Mouse (Mus musculus) stomach, embryonic 16.5 days (tissue): Measurements from ENCODE around the gene Csnk1g1. TPM values are rescaled to one million over a fixed set of nuclear protein-coding genes. Genes with fewer than 3 reads are reported as not detected.

ENCODE experiments used
- ATAC-seq: fragments of 200-750 bp; cut with Nextera tagmentation; 2 replicates; pipeline ENCODE4 v1.8.0; 2017; ENCODE audit warnings: moderate number of reproducible peaks, moderate TSS enrichment; ENCODE audit not compliant: insufficient read depth, low FRiP score
- H3K27ac ChIP-seq: fragments of 300-500 bp; sonication (generic); 2 replicates; pipeline ENCODE4 v1.5.1; 2014; ENCODE audit warnings: low read length
- H3K27me3 ChIP-seq: fragments of 300-500 bp; sonication (generic); 2 replicates; pipeline ENCODE4 v1.6.1; 2014; ENCODE audit warnings: low read length, control low read depth, mixed read lengths; ENCODE audit not compliant: control insufficient read depth, insufficient read depth
- H3K36me3 ChIP-seq: fragments of 300-500 bp; sonication (generic); 2 replicates; pipeline ENCODE4 v1.6.1; 2014; ENCODE audit warnings: low read length; ENCODE audit not compliant: control insufficient read depth, insufficient read depth
- H3K4me1 ChIP-seq: fragments of 300-500 bp; sonication (generic); 2 replicates; pipeline ENCODE4 v1.6.1; 2014; ENCODE audit warnings: low read length, control low read depth, mixed read lengths; ENCODE audit not compliant: control insufficient read depth, insufficient read depth
- H3K4me2 ChIP-seq: fragments of 300-500 bp; sonication (generic); 2 replicates; pipeline ENCODE4 v1.6.1; 2014; ENCODE audit warnings: low read depth, low read length, mixed read lengths
- H3K4me3 ChIP-seq: fragments of 300-500 bp; sonication (generic); replicated peaks from 2 replicates; pipeline ENCODE4 v1.5.1; 2014; ENCODE audit warnings: mild to moderate bottlenecking, low read length
- H3K9ac ChIP-seq: fragments of 300-500 bp; sonication (generic); 2 replicates; pipeline ENCODE4 v1.6.1; 2014; ENCODE audit warnings: low read length
- H3K9me3 ChIP-seq: fragments of 300-500 bp; sonication (generic); replicated peaks from 2 replicates; pipeline ENCODE4 v1.6.1; 2016; ENCODE audit warnings: low read length, control low read depth; ENCODE audit not compliant: control insufficient read depth
- WGBS: fragments of 180-500 bp; shearing (Covaris S2); extraction: QIAGEN DNeasy Blood & Tissue Kit; methylation state at CpG from one replicate; pipeline ENCODE4 v1.1.7; 2014; 5-methylcytosine and 5-hydroxymethylcytosine counted together
- polyA plus RNA-seq: library from polyadenylated mRNA; unstranded; fragments of >200 nt; fragmentation: Nextera tagmentation; extraction: Ambion mirVana; gene quantifications from 2 replicates; pipeline ENCODE4 v1.2.1, GENCODE M21; 2015

The Csnk1g1 gene
- polyA plus RNA-seq, 1 experiment from 2014 or later = 13.1 TPM

GRCm38 (mm10) chr9:65973206-65973605 is 64.5 kb downstream of the Csnk1g1 start:
- Histone ChIP-seq H3K36me3 (no peaks in the 10 kb centered on the region), H3K4me1 (no peaks in the 10 kb centered on the region), H3K27me3 (no peaks in the 10 kb centered on the region), H3K4me2 (no peak overlapping the region), H3K27ac (no peak overlapping the region), H3K4me3 (no peak overlapping the region), H3K9ac (no peak overlapping the region), H3K9me3 (no peaks in the 10 kb centered on the region)
- ATAC-seq = no peak
- WGBS = 46% methylated on average over 2 of the region's 2 CpGs

- H3K4me3 ChIP-seq = no peak overlapping the region
- no peaks in the 10 kb centered on the region for H3K9me3 ChIP-seq
- no peaks in the 10 kb centered on the region for H3K4me1 ChIP-seq
- H3K27me3 ChIP-seq = no peaks in the 10 kb centered on the region
- no peak overlapping the region for H3K27ac ChIP-seq
- no peak for ATAC-seq
- H3K4me2 ChIP-seq = no peak overlapping the region
- H3K9ac ChIP-seq = no peak overlapping the region
- H3K36me3 ChIP-seq = no peaks in the 10 kb centered on the region
These were observed 67.2 kb downstream of the Csnk1g1 start for GRCm38 (mm10) chr9:65975886-65976285.

- 76% methylated on average over 1 of the region's 1 CpGs for WGBS
- ATAC-seq = no peak
- Histone ChIP-seq H3K4me3 (no peak overlapping the region), H3K27ac (no peak overlapping the region), H3K4me2 (no peak overlapping the region), H3K4me1 (no peaks in the 10 kb centered on the region), H3K36me3 (no peaks in the 10 kb centered on the region), H3K9ac (no peak overlapping the region), H3K27me3 (no peaks in the 10 kb centered on the region), H3K9me3 (no peaks in the 10 kb centered on the region)
These were observed 74.1 kb downstream of the Csnk1g1 start for GRCm38 (mm10) chr9:65982841-65983240.

- Histone ChIP-seq H3K9ac (no peak overlapping the region), H3K4me3 (no peak overlapping the region), H3K4me2 (no peak overlapping the region), H3K27ac (no peak overlapping the region), H3K4me1 (0 out of 2 replicates have a peak, but pooled peaks cover 2% of the 10 kb centered on the region), H3K27me3 (no peaks in the 10 kb centered on the region), H3K36me3 (no peaks in the 10 kb centered on the region), H3K9me3 (no peaks in the 10 kb centered on the region)
- WGBS = 83% methylated on average over 5 of the region's 5 CpGs
- ATAC-seq = no peak
These were observed 78.3 kb downstream of the Csnk1g1 start for GRCm38 (mm10) chr9:65987021-65987420.

GRCm38 (mm10) chr9:65995603-65996376 is 87.1 kb downstream of the Csnk1g1 start:
- H3K9ac ChIP-seq = no peak overlapping the region
- H3K4me2 ChIP-seq = no peak overlapping the region
- no peaks in the 10 kb centered on the region for H3K9me3 ChIP-seq
- no peaks in the 10 kb centered on the region for H3K36me3 ChIP-seq
- WGBS = 89% methylated on average over 7 of the region's 7 CpGs
- H3K4me1 ChIP-seq = no peaks in the 10 kb centered on the region
- no peak for ATAC-seq
- H3K27ac ChIP-seq = no peak overlapping the region
- H3K4me3 ChIP-seq = no peak overlapping the region
- H3K27me3 ChIP-seq = no peaks in the 10 kb centered on the region

- H3K9ac ChIP-seq = no peak overlapping the region
- 68% methylated on average over 5 of the region's 5 CpGs for WGBS
- no peak overlapping the region for H3K4me2 ChIP-seq
- H3K4me3 ChIP-seq = no peak overlapping the region
- H3K27me3 ChIP-seq = no peaks in the 10 kb centered on the region
- no peaks in the 10 kb centered on the region for H3K4me1 ChIP-seq
- no peaks in the 10 kb centered on the region for H3K9me3 ChIP-seq
- no peak for ATAC-seq
- H3K27ac ChIP-seq = no peak overlapping the region
- 0 out of 2 replicates have a peak, but pooled peaks cover 8% of the 10 kb centered on the region for H3K36me3 ChIP-seq
These were observed 90.2 kb downstream of the Csnk1g1 start for GRCm38 (mm10) chr9:65998965-65999364.

GRCm38 (mm10) chr9:66004380-66004779 is 95.7 kb downstream of the Csnk1g1 start:
- no peak overlapping the region for H3K27ac ChIP-seq
- no peak overlapping the region for H3K4me3 ChIP-seq
- no peaks in the 10 kb centered on the region for H3K27me3 ChIP-seq
- no peaks in the 10 kb centered on the region for H3K9me3 ChIP-seq
- H3K36me3 ChIP-seq = 0 out of 2 replicates have a peak, but pooled peaks cover 8% of the 10 kb centered on the region
- 31% methylated on average over 4 of the region's 4 CpGs for WGBS
- H3K9ac ChIP-seq = no peak overlapping the region
- no peaks in the 10 kb centered on the region for H3K4me1 ChIP-seq
- ATAC-seq = no peak
- peak overlapping the region; percentile 29; the same call in 1 of the 2 replicates for H3K4me2 ChIP-seq

GRCm38 (mm10) chr9:66007603-66008202 is 99.0 kb downstream of the Csnk1g1 start:
- H3K27me3 ChIP-seq = no peaks in the 10 kb centered on the region
- no peak overlapping the region for H3K9ac ChIP-seq
- peaks cover under 1% of the 10 kb centered on the region; the same call in 1 of the 2 replicates for H3K36me3 ChIP-seq
- 73% methylated on average over 7 of the region's 7 CpGs for WGBS
- no peaks in the 10 kb centered on the region for H3K9me3 ChIP-seq
- H3K4me3 ChIP-seq = no peak overlapping the region
- no peaks in the 10 kb centered on the region for H3K4me1 ChIP-seq
- H3K27ac ChIP-seq = no peak overlapping the region
- no peak overlapping the region for H3K4me2 ChIP-seq
- ATAC-seq = no peak

GRCm38 (mm10) chr9:66020601-66021000 is 111.9 kb downstream of the Csnk1g1 start:
- H3K4me3 ChIP-seq = no peak overlapping the region
- H3K36me3 ChIP-seq = no peaks in the 10 kb centered on the region
- no peaks in the 10 kb centered on the region for H3K27me3 ChIP-seq
- ATAC-seq = no peak
- H3K9me3 ChIP-seq = no peaks in the 10 kb centered on the region
- no peaks in the 10 kb centered on the region for H3K4me1 ChIP-seq
- H3K27ac ChIP-seq = no peak overlapping the region
- H3K4me2 ChIP-seq = no peak overlapping the region
- H3K9ac ChIP-seq = no peak overlapping the region
